Mouse (Mus musculus): ENCODE measurements around the gene Pparg. TPM values are rescaled to one million over a fixed set of nuclear protein-coding genes. Genes with fewer than 3 reads are reported as not detected.
A peak's percentile ranks its signal among the peaks of the same experiment; 100 is the strongest.

The Pparg gene
- polyA plus RNA-seq, 1 experiment from 2014 or later: 0.15 TPM

- Histone ChIP-seq H3K4me3 (replicated peaks; ENCODE audit: low read length) (no peak overlapping the region), H3K4me1 (replicated peaks; ENCODE audit: control insufficient read depth, insufficient read depth, low read length) (no peaks in the 10 kb centered on the region), H3K9ac (replicated peaks; ENCODE audit: low read depth, low read length) (no peak overlapping the region), H3K27me3 (replicated peaks; ENCODE audit: control insufficient read depth, insufficient read depth, low read length) (no peaks in the 10 kb centered on the region), H3K27ac (ENCODE audit: low read length) (no peak overlapping the region), H3K36me3 (ENCODE audit: control insufficient read depth, insufficient read depth) (no peaks in the 10 kb centered on the region), H3K4me2 (ENCODE audit: low read length) (no peak overlapping the region), H3K9me3 (ENCODE audit: control insufficient read depth, low read length) (no peaks in the 10 kb centered on the region)
- ATAC-seq: no peak
- WGBS: 89% methylated on average over 8 of the region's 8 CpGs
Observed at GRCm38 (mm10) chr6:115345013-115345412, 15.7 kb upstream of the Pparg start.

GRCm38 (mm10) chr6:115349641-115350464, 10.9 kb upstream of the Pparg start:
- Histone ChIP-seq H3K9me3 (ENCODE audit: control insufficient read depth, low read length) (no peaks in the 10 kb centered on the region), H3K27ac (ENCODE audit: low read length) (no peak overlapping the region), H3K4me1 (replicated peaks; ENCODE audit: control insufficient read depth, insufficient read depth, low read length) (no peaks in the 10 kb centered on the region), H3K9ac (replicated peaks; ENCODE audit: low read depth, low read length) (no peak overlapping the region), H3K4me2 (ENCODE audit: low read length) (no peak overlapping the region), H3K36me3 (ENCODE audit: control insufficient read depth, insufficient read depth) (no peaks in the 10 kb centered on the region), H3K27me3 (replicated peaks; ENCODE audit: control insufficient read depth, insufficient read depth, low read length) (no peaks in the 10 kb centered on the region), H3K4me3 (replicated peaks; ENCODE audit: low read length) (no peak overlapping the region)
- 48% methylated on average over 5 of the region's 5 CpGs for whole genome bisulfite sequencing
- no peak for ATAC-seq

DNA sequence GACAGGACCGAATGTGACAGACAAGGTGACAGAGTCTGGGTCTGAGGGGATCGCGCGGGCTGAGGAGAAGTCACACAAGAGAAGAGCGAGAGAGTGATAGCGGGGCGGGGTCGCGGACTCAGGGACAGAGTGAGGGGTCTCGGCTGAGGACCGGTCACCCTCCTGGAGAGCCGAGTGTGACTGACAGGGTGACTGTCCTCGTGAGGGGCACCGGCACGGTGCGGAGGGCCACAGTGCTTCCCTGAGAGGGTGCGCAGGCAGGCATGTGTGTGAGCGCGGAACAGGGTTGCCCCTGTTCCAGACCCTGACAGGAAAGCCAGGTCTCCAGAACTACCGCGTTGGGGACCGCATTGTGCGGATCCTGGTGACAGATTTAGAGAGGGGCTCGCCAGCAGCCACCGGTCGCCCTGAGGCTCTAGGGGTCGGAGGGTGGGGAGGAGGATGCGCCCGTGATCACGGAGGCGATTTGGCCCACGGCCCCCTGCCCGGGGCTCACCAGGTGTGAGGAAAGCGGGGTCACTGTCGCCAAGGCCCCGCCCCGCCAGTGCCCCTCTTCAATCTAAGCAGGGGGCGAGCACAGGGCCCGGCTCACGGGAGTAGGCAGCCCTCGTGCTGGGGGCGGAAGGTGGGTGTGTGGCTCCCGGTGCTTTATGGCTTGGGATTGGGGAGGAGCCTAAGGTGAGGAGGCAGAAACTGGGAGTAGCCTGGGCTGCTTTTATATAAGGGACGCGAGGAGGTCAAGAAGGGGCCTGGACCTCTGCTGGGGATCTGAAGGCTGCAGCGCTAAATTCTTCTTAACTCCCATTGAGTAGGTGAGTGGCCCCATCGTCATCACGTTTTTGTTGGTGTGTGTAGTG, 1.1 kb downstream of the Pparg start:
- peaks cover 16% of the 10 kb centered on the region for H3K4me1 ChIP-seq (replicated peaks; ENCODE audit: control insufficient read depth, insufficient read depth, low read length)
- H3K36me3 ChIP-seq (ENCODE audit: control insufficient read depth, insufficient read depth): no peaks in the 10 kb centered on the region
- peak overlapping the region; percentile 55 for H3K9ac ChIP-seq (replicated peaks; ENCODE audit: low read depth, low read length)
- 2% methylated on average over 48 of the region's 48 CpGs for whole genome bisulfite sequencing
- peak overlapping the region; percentile 62 for H3K4me3 ChIP-seq (replicated peaks; ENCODE audit: low read length)
- peak overlapping the region; percentile 100 for H3K4me2 ChIP-seq (ENCODE audit: low read length)
- no peak overlapping the region for H3K27ac ChIP-seq (ENCODE audit: low read length)
- peak; percentile 47 for ATAC-seq
- peaks cover 20% of the 10 kb centered on the region for H3K27me3 ChIP-seq (replicated peaks; ENCODE audit: control insufficient read depth, insufficient read depth, low read length)
- peaks cover 6% of the 10 kb centered on the region for H3K9me3 ChIP-seq (ENCODE audit: control insufficient read depth, low read length)

GRCm38 (mm10) chr6:115366869-115367610, 6.3 kb downstream of the Pparg start:
- WGBS: 85% methylated on average over 3 of the region's 3 CpGs
- no peak for ATAC-seq
- Histone ChIP-seq H3K27me3 (replicated peaks; ENCODE audit: control insufficient read depth, insufficient read depth, low read length) (peaks cover 8% of the 10 kb centered on the region), H3K4me1 (replicated peaks; ENCODE audit: control insufficient read depth, insufficient read depth, low read length) (peaks cover 2% of the 10 kb centered on the region), H3K4me3 (replicated peaks; ENCODE audit: low read length) (no peak overlapping the region), H3K27ac (ENCODE audit: low read length) (no peak overlapping the region), H3K9me3 (ENCODE audit: control insufficient read depth, low read length) (no peaks in the 10 kb centered on the region), H3K36me3 (ENCODE audit: control insufficient read depth, insufficient read depth) (no peaks in the 10 kb centered on the region), H3K4me2 (ENCODE audit: low read length) (no peak overlapping the region), H3K9ac (replicated peaks; ENCODE audit: low read depth, low read length) (no peak overlapping the region)

DNA sequence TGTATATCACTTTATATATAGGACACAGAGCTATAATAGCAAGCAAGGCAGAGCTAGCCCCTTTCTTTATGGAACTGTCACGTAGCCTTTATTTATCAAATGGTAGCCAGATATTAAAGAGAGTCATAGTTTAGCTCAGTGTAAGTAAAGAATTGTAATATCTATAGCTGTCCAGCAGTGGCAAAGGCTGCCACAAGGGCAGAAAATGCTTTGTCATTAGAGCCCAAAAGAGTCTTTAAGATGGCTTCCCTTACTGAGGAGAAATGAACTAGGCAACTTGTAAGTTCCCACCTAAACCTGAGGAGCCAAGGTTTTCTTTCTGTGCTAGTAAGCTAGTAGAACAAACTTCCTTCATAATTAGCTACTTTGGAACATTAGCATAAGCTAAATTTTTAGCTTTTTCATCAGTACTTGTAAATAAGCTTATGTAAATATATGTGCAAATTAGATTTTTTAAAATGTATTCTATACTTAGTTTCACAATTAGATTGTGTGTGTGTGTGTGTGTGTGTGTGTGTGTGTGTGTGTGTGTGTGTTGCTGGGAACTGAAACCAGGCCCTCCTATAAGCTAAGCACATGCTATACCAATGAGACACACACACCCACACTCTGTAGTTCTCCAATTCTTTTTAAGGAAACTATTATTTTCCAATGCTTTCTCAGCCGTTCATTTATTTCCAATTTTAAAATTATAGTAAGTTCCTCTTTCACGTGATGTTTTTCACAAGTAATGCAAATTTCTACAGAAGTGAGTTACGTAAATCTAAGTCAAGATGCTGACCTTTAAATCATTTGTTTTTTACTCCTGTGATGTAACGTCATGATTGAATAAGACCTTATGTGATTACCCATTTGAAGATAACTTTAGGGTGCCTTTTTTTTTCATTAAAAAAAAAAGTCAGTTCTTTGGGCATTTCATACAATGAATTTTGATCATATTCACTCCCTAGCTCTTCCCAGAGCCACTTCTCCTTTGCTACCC, 14.4 kb downstream of the Pparg start:
- WGBS: 87% methylated on average over 5 of the region's 5 CpGs
- H3K4me1 ChIP-seq (replicated peaks; ENCODE audit: control insufficient read depth, insufficient read depth, low read length): no peaks in the 10 kb centered on the region
- no peak overlapping the region for H3K4me3 ChIP-seq (replicated peaks; ENCODE audit: low read length)
- no peak overlapping the region for H3K27ac ChIP-seq (ENCODE audit: low read length)
- no peak for ATAC-seq
- H3K9me3 ChIP-seq (ENCODE audit: control insufficient read depth, low read length): no peaks in the 10 kb centered on the region
- H3K27me3 ChIP-seq (replicated peaks; ENCODE audit: control insufficient read depth, insufficient read depth, low read length): no peaks in the 10 kb centered on the region
- no peak overlapping the region for H3K4me2 ChIP-seq (ENCODE audit: low read length)
- H3K36me3 ChIP-seq (ENCODE audit: control insufficient read depth, insufficient read depth): no peaks in the 10 kb centered on the region
- no peak overlapping the region for H3K9ac ChIP-seq (replicated peaks; ENCODE audit: low read depth, low read length)

DNA sequence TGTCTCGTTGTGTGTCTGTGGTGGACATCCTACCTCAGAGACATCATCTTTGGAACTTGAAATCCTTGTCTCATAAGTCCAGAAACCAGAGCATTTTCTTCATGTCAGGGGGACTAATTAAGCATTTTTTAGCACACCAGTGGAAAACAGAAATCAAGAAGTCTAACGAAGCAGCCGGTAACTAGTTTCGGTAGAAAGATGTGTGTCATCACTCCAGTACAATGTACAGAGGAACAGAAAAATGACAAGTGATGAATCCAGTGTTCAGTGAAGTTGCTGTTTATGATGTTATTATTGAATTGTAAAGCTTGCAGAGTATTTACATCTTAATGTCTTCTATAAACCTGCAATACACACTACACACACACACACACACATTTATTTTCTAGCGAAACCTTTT, 19.8 kb downstream of the Pparg start:
- Histone ChIP-seq H3K9ac (replicated peaks; ENCODE audit: low read depth, low read length) (no peak overlapping the region), H3K4me3 (replicated peaks; ENCODE audit: low read length) (no peak overlapping the region), H3K36me3 (ENCODE audit: control insufficient read depth, insufficient read depth) (no peaks in the 10 kb centered on the region), H3K9me3 (ENCODE audit: control insufficient read depth, low read length) (no peaks in the 10 kb centered on the region), H3K4me1 (replicated peaks; ENCODE audit: control insufficient read depth, insufficient read depth, low read length) (no peaks in the 10 kb centered on the region), H3K27ac (ENCODE audit: low read length) (no peak overlapping the region), H3K27me3 (replicated peaks; ENCODE audit: control insufficient read depth, insufficient read depth, low read length) (no peaks in the 10 kb centered on the region), H3K4me2 (ENCODE audit: low read length) (no peak overlapping the region)
- WGBS: 91% methylated on average over 5 of the region's 5 CpGs
- ATAC-seq: no peak

DNA sequence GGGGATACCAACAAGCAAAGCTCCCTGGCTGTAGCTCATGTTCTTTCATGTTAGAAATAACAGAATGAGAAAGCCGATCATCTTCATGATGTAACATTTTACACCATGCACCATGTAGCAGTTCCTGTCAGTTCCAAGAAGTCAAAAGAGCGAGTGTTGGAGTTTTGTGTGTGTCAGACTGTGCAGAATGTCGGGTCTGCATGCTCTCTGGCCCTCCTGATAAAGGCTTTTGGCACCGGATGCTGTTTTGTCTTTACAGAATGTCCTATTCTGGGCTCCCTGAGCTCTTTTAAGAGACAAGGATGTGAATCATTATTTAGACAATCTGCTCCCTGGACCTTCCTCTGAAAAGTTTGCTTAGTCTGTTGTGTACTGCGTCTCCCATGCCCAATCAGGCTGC, 22.0 kb downstream of the Pparg start:
- H3K27me3 ChIP-seq (replicated peaks; ENCODE audit: control insufficient read depth, insufficient read depth, low read length): no peaks in the 10 kb centered on the region
- WGBS: 81% methylated on average over 5 of the region's 5 CpGs
- no peak overlapping the region for H3K4me2 ChIP-seq (ENCODE audit: low read length)
- H3K27ac ChIP-seq (ENCODE audit: low read length): no peak overlapping the region
- no peak overlapping the region for H3K4me3 ChIP-seq (replicated peaks; ENCODE audit: low read length)
- no peaks in the 10 kb centered on the region for H3K9me3 ChIP-seq (ENCODE audit: control insufficient read depth, low read length)
- no peak for ATAC-seq
- H3K36me3 ChIP-seq (ENCODE audit: control insufficient read depth, insufficient read depth): no peaks in the 10 kb centered on the region
- no peaks in the 10 kb centered on the region for H3K4me1 ChIP-seq (replicated peaks; ENCODE audit: control insufficient read depth, insufficient read depth, low read length)
- no peak overlapping the region for H3K9ac ChIP-seq (replicated peaks; ENCODE audit: low read depth, low read length)

DNA sequence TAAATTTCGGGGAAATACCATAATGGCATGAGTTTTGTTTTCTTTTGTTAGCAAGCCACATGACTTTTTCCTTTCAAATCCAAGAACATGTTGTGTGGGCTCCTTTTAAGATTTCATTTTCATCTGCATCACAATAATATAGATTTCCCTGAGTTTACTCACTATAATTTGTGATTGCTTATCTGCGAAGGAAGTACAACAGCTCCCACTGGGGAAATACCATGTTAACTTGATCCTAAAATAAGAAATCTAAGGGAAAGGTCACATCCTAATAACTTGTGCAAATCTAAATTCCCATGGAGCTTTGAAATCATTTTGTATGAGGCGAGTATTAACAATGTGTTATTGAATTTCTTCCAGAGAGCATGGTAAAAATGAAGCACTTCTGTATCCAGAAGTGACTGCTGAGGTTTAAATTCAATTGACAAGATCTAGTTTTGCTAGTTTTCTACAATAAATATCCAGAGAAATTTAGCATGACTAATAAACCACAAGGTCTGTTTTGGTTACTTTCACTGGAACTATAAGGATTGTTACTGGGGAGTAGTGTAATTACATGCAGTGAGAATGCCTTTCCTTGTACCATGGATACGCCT, 29.3 kb downstream of the Pparg start:
- 82% methylated on average over 4 of the region's 4 CpGs for WGBS
- no peak for ATAC-seq

More for the DNA sequence above, 29.3 kb downstream of the Pparg start:
- H3K9ac ChIP-seq (replicated peaks; ENCODE audit: low read depth, low read length): no peak overlapping the region
- no peaks in the 10 kb centered on the region for H3K27me3 ChIP-seq (replicated peaks; ENCODE audit: control insufficient read depth, insufficient read depth, low read length)
- no peaks in the 10 kb centered on the region for H3K9me3 ChIP-seq (ENCODE audit: control insufficient read depth, low read length)
- H3K27ac ChIP-seq (ENCODE audit: low read length): no peak overlapping the region
- H3K36me3 ChIP-seq (ENCODE audit: control insufficient read depth, insufficient read depth): no peaks in the 10 kb centered on the region
- no peaks in the 10 kb centered on the region for H3K4me1 ChIP-seq (replicated peaks; ENCODE audit: control insufficient read depth, insufficient read depth, low read length)
- H3K4me3 ChIP-seq (replicated peaks; ENCODE audit: low read length): no peak overlapping the region
- H3K4me2 ChIP-seq (ENCODE audit: low read length): no peak overlapping the region
